Mouse (Mus musculus) thymus, postnatal 36 days (tissue): Measurements from ENCODE around the gene Cacng5.

Experiments
- DNase-seq, 2 experiments: peaks; one replicate each; pipeline ENCODE4 v3.0.0; 2022; ENCODE audit warnings: mixed read lengths in 2 of 2

Cacng5 gene

DNA sequence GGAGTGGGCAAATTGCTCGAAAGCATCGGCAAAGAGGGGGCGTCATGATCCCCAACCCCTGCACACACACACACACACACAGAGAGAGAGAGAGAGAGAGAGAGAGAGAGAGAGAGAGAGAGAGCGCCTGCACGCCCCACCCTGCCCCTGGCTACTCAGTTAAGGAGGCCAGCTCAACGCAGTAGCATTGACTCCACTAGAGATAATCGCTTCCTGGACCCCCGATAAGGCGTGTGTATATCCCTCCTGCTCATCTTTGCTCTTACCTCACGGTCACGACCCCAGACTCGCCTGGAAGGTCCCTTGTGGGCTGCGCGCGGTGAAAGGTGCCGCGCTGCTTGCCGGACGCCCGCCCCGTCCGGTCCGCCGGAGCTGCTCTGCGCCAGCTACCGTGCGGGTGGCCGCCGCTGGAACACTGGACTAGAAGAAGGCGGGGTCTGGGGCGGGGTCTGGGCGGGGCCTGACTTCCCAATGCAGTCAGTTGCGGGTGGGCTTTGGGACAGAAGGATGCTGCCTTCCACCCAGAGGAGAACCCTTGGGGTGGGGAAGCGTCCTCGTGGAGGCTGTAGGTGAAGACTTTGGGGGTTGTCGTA, at the start of gene Cacng5:
Gene Cacng5 (minus strand): TSS at position 422 of the 593 bp plus-strand sequence.
- no peak for DNase-seq

DNA sequence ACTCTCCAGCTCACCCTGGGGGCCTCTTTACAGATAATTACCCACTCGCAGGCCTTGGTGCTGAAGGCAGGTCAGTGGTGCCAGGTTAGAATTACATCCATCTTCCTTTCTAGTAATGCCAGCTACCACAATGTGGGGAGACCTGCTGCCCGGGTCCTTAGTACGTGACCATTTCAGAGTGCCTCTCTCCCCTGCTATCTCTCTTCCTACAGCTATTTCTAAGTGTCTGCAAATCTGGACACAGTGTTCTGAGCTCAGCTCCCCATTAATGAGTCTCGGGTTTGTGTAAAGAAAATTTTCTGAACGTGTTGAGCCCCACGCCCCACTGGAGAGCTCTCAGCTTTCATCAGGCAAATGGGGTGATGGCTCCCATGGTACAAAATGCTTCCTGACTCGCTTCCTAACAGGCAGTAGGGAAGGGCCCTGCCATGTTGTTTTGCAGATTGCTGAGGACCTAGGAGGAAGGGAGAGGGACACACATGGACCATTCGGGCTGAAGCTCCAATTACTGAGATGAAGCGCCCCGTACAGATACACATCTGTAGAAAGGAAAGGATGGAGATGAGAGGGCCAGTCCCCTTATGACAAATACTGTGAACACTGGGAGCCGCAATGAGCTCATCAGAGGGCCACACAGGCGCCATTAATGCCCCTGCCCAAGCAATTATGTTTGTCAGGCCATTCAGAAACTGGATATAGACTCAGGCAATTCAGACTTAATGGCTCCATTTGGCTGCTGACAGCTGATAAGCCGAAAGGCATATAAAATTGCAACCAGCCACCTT, 42.9 kb upstream of the Cacng5 start:
- no peak for DNase-seq

DNA sequence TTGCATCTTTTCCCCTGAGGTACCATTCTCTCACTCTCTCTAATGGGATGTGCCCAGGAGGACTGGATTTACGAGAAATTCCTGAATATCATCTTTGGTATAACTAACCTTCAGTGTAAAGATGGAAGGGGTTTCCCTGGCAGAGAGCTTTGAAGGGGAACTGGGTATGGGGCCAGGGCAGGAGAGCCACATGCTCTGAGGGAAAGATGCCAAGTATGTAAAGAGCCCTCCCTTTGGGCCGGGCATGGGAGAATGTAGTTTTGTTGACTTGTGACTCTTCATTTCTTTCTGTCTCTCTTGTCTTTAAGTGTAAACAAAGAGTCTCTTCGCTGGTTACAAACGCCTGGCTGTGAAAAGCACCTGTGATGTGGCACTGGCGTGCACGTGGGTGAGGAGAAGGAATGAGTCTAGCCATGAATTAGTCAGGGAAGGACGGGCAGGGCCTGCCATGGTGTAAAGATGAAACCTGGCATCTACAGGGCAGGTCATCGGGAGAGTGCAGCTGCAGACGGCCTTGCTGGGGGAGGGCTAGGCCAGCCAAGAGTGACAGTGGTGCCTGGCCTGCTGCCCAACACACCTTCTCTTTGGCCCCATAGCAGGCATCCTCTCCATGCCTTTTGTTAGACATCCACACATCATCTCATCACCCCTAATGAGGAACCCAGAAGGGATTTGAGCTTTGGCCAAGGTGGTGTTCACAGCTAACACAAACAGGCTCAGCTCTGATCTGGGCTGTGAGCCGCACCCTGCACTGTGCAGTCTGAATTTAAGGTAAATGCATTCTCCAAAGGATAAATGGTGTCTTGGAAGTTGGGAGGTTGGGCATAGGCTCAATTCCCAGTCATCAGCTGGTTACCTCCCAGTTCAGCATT, 40.6 kb upstream of the Cacng5 start:
- DNase-seq: no peak

DNA sequence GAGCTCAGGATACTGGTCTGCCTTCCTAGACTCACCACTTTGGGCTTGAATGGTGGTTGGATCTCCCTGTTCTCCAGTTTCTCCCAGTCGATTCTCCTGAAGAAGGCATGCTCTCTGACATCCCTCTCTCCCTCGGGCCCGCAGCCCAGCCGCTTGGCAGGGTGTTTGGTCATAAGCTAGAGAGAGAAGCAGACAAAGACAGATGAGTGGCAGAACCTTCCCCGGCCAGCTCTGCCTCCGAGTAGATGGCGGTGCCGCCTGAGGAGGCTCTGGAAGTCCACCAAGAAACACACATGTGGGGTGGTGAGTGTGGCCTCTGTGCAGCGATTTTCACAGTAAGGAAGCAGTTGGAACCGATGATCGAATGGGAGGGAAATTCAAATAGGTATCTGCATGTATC, 36.6 kb upstream of the Cacng5 start:
- no peak for DNase-seq

DNA sequence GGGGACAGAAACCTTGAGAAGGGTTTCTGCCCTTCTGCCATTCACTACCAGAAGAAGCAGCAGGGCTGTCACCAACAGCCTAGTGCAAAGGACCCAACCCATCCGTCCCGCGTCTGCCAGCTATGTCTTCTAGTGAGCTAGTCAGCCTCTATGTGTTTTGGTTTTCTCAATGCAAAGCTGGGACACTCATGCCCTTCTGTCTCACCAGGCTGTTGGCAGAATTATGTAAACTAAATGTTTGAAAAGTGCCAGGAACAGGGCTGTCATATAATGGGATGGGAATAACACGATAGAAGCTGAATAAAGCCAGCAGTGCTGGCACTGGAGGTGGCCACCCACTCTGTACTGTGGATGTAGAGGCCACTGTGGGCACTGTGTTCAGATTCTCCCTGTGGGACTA, 35.8 kb upstream of the Cacng5 start:
- DNase-seq: no peak

DNA sequence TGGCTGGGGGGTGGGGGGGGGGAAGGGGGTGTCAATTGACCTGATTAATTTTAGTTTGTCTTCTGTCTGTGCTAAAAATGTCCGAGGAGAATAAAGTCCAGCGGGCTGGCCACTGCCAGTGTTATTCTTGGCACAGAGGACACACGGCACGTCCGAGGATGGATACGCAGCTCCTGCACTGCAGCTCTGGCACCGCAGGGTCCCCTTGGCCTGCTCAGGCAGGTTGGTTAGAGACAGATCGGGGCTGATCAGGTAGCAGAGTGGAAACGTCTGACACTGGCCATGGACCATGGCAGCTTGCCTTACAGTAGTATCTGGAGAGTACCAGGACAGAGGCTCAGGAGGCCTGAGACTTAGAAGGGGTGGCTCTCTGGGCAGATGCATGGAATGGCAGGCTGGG, 35.4 kb upstream of the Cacng5 start:
- no peak for DNase-seq

DNA sequence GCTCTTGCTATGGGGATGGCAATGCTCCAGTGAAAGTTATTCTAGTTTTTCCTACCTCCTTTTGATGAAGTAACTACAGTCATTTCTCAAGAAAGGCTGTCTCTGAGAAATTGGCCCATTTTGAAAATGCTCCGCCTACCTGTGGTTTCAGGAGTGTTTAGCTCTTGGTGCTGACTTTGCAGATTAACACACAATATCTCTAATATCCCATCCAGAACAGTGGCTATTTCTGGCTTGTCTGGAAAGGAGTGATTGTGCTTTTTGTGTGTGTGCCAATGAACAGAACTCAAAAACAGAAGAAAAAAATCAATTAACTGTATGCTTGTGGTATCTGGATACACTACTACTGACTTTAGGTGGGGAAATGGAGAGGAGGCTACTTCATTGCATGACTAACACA, 33.1 kb upstream of the Cacng5 start:
- DNase-seq: no peak

DNA sequence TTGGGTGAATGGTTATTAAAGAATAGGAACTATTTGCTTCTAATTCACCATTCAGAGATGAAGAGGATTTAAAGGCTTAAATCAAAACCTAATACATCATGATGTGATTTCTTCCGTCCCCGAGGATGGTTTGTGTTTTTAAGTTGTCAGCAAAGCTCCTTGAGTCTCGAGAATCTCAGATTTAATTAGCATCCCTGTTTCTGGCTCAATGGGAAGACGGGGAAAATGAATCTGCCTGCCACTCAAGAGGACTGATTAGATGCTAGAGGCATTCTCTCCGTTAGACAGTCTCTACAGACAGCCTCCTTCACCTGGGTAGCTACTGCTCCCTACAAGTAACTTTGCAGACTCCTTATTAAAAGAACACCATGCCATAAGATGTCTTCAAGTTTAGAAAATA, 32.0 kb upstream of the Cacng5 start:
- no peak for DNase-seq

DNA sequence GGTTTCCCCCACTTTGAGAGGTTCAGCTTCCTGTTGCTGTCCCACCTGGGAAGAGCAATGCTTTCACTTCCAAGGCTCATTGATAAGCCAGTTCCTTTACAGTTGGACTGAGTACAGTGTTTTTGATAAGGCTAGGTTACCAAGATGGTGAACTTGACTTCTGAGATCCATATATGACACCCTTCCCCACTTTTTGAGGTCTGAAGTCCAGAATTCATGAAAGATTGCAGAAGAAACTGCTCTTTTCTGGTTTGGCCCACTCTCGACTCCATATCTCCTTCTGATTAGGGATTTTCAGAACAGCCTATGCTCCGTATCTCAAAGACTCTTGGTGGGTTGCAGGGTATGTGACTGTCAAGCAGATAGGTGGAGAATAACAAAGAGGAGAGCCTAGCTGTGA, 22.1 kb upstream of the Cacng5 start:
- no peak for DNase-seq

DNA sequence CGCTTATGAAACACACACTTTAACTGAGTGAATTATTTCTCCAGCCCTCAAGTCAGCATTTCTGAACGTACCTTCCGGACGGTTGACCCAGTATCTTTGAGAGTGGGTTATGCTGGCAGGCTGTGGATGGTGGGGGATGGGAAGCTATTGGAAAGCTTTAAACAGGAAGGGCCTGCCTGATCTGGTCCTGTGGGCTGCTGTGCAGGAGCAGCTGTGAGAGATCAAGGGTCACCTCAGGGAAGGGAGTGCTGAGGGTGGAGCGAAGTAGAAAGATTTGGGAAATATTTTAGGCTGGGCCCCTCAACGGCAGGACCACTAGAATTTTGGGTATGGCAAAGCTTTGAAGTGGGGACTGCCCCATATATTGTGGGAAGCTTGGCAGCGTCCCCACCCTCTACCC, 16.9 kb upstream of the Cacng5 start:
- no peak for DNase-seq

DNA sequence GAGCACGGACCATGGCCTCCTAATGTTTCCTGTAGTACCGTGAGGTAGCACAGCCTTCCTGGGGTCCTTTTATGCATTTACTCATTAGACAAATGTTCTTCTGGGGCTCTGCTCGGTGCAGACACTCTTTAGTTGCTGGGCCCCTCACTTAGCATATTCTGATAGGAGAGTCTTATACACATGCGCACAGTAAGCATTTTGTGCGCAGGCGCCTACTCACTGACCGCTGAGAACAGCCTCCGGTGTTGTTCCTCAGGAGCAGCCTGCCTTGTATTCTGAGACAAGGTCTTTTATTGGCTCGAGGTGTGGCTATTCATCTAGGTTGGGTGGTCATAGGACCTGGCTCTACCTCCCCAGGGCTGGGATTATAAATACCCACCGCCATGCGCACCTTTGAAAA, 16.4 kb upstream of the Cacng5 start:
- DNase-seq: no peak

DNA sequence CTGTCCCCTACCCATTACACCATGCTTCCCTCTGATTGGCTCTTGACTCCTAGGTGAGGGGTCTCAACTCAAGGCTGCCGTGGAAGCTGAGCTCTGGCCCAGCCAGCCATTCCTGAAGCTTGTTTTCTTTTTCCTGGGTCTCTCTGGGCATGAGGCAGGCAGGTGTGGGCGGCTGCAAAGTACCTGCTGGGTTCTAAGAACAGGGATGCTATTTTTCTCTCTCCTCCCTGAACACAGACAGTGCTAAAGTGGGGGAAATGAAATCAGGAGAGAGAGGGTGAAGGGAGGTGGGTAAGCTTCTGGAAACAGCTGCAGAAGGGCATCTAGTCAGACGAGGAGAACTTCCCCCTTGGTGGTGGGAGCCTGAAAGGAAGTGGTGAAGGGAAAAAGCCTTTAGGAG, 14.9 kb upstream of the Cacng5 start:
- DNase-seq: no peak

DNA sequence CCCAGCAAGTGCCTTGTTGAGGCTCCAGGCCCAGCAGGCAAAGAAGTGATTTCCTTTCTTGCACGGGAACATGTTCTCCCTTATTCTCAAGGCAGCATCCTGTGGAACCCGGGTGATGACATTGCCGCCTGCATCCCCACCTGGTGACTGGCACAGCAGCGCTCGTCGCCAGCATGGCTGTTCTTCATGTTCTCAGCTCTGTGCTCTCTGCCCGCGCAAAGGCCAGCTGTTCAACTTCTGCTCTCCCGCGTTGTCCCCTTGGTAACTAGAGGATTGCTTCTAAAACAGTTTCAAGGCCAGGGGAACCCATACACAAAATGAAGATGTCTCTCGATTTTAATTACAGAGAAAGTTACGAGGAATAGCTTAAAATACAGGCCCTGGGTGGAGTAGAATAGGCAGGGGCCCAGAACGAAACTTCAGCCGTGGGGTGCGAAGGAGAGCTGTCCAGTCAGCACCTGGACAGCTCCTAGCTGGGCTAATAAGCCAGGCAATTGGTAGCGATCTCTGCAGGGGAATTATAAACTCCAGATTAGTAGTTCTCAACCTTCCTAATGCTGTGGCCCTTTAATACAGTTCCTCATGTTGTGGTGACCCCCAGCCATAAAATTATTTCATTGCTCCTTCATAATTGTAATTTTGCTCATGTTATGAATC, 5.1 kb upstream of the Cacng5 start:
- DNase-seq: no peak

DNA sequence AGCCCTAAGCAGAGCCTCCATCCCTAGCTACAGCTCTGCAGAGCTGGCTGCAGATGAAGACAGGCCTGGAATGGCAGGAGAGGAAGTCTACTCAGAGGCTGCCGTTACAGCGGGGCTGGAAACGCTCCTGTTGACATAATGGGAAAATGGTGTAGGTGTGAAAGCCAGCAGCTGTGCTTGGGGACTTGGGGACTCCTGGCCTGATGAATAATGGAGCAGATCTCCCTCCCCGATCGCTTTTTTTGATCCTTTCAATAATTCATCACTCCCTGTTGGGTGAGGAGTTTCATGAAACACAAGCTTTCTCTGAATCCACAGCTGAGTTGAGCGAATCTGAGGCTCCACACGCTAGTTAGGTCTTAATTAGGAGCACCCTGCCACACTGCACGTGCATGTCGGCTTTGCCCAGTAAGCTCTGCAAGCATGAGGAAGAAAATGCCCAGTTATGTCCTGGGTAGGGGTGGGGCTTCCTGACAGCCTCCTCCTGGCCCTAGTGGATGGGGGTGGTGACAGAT, 2.9 kb upstream of the Cacng5 start:
- DNase-seq: no peak

DNA sequence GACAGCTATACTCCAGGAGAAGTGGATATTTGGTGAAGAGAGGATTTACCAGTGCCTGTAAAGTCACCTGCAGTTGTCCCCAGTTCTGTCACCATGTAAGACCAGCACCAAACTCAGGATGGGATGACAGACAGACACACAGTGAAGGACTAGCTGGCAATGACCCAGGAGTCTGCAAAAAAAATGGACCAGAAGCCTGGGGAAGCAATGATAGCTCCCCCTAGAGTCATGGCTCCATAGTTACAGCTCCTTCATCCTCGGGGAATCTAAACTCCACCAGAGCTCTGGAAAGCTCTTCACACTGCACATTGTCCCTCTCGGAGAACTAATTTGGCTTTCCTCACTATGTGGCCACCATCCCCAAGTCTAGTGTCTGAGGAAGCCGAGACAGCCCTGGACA, 1.5 kb downstream of the Cacng5 start:
- no peak for DNase-seq

DNA sequence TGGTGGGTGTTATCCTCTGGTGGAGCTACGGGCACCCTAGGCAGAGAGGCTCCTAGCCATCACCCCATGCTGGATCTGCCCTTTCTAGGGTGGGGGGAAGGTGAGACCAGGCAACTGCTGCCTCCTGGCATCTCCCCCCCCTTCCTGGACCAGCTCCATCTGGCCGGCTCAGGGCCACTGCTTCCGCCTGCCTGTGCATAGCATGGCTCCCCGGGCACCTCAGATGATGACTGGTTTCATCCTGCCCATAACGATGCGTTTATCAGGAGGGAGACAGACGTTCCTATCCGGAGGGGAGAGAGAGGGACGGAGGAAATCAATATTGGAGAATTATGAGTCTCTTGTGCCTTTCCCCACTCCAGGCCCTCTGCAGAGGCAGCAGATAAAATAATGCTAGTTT, 9.5 kb downstream of the Cacng5 start:
- DNase-seq: no peak

DNA sequence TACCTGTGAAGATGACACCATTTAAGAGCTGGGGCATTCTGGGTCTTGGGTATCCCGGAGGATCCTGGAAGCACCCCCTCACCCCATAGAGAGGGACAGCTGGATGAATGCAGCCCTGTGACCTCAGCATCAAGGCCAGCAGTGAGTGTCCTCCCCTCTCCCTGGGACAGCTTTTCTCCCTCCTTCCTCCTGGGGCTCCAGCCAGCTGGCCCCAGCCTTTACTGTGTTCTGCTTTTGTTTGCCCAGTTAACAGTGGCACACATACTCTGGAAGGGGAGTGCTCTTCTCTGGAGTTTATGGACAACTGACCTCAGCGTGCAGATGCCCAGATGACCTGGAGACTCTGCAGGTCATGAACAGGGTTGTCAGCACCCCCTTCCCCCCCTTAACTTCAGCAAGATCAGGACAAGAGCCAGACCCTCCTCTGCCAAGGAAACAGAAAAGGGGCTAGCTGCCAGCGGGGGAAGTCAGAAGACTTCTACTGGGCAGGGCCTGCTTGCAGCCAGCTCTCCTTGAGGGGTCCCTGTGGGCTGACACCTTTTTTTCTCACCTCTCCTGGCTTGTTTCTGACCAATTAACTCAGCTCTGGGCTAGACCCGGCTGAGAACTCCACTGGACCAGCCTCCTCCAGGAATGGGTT, 10.8 kb downstream of the Cacng5 start:
- DNase-seq: no peak

DNA sequence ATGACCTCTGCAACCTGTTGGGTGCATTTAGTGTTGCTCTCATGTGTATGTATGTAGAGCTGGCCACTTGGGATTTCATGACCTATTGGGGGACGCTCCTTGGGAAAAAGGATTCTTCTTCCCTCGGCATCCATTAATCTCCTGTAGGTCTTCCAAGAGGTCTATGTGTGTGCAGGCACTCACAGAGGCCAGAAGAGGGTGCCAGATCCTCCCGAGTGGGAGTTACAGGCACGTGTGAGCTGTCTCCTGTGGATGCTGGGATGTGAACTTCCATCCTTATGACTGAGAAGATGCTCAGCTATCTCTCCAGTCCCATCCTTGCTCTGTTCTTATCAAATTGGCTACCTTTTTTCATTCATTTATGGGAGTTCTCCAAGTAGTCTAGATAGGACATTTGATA, 14.4 kb downstream of the Cacng5 start:
- no peak for DNase-seq

DNA sequence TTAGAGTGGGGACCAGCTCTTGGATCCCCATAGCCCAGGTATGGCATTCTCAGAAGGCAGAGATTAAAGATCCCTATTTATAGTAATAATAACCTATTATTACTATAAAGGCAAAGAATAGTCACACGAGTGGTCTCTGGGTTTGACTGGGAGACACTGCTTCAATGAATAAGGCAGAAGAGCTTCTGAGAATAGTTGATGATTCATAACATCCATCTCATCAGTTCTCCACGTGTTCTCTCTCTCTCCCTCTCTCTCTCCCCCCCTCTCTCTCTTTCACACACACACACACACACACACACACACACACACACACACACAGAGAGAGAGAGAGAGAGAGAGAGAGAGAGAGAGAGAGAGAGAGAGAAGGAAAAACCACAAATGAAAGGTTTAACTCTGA, 16.2 kb downstream of the Cacng5 start:
- DNase-seq: no peak

DNA sequence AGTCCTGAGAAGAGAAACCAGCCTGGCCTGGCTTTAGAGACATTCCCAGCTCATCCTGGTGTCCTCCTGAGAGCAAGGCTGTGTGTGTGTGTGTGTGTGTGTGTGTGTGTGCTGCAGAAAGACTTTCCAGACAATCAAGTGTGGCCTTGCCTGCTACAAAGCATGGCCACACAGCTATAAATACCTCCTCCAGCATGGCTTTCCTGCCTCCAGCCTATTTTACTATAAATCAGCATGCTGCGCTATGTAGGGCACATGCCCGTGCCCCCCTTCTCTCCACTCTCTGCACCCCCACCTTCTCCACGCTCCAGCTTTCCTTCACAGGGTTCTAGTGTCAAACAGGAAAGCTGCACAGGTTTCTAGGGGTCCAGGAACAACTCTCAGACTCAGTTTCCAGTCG, 19.2 kb downstream of the Cacng5 start:
- no peak for DNase-seq

DNA sequence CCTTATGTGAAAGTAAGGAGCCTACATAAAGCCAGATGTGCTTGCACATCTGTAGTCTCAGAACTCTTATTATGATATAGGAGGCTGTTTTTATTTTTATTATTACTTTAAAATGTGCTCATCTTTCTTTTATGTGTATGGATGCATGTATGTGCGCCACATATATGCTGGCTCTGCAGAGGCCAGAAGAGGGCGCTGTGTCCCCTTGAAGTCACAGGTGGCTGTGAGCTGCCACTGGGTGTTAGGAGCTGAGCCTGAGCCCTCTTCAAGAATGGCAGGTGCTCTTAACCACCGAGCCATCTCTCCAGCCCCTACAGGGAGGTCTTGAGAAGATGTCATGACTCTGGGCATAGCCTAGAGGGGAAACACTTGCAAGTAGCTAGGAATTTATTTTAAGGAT, 23.5 kb downstream of the Cacng5 start:
- no peak for DNase-seq

DNA sequence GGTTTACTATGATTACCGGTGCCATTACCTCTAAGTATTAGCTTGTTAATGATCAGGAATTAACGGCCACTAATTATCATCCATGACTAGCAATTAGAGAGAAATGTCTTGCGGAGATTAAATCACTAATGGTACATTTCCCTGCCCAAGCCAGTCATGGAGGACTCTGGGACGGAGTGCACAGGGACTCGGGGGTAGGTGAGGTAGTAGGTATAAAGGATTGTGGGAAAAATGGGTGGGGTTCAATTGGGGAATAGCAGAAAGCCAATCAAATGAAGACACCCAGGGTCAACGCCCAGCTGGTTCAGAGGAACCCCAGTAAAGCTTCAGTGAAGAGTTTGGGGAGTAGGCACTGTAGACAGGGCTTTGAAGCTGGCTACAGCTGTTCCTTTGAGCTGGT, 27.5 kb downstream of the Cacng5 start:
- DNase-seq: no peak

DNA sequence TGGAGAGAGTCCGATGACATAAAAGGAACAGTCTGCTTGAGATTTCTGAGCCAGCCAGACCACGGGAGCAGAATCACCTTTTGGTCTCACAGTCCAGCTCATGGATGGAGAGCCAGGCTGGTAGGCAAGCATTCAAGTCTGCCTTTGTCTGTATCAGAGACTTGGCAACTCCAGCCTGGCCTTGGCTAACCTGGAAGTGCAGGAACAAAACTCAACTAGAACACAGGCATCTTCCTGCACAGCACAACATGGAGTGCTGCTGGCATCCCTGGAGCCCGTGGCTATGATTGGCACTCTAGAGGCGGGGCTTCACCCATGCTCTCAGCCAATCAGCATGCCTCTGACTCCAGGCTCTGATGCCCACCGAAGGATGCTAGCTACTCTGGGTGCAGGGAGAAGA, 38.0 kb downstream of the Cacng5 start:
- no peak for DNase-seq
